Mouse (Mus musculus) gastrocnemius, adult 18-20 months (tissue): ENCODE results near the gene Taar7e. TPM values are rescaled to one million over a fixed set of nuclear protein-coding genes. Genes with fewer than 3 reads are reported as not detected.
"Not testable (repeated sequence)": the region's sequence is repeated elsewhere in the genome, so short reads cannot be mapped to it uniquely, and the experiment has no call there.

Experiments used
- DNase-seq: peaks from one replicate; pipeline ENCODE4 v3.0.0; 2021; ENCODE audit warnings: low spot score
- long read RNA-seq, 2 experiments: library from polyadenylated mRNA; stranded (forward); transcript quantifications; one replicate each; pipeline ENCODE4 v2.0.0; 2021
- total RNA-seq, 2 experiments: library from RNA; stranded (reverse); gene quantifications; 2 replicates each; pipeline ENCODE4 v1.2.3; 2021

The Taar7e gene
- total RNA-seq = not detected
- long read RNA-seq, experiment 1 = 0 reads
- long read RNA-seq, experiment 2 = 0 reads

GRCm38 (mm10) chr10:24037314-24037713, at the start of gene Taar7e:
Gene Taar7e, plus strand, starts transcription at chr10:24037614.
- DNase-seq = no peak

- no peak for DNase-seq
These were observed 44.0 kb upstream of the Taar7e start, which contains the start of gene Taar7a for GRCm38 (mm10) chr10:23993381-23993780. Gene Taar7a, minus strand, starts transcription at chr10:23993481.

GRCm38 (mm10) chr10:23999639-24000038, 37.8 kb upstream of the Taar7e start, which contains the start of gene Taar7b:
Gene Taar7b, plus strand, starts transcription at chr10:23999939.
- DNase-seq = no peak

GRCm38 (mm10) chr10:24006442-24006841, 31.0 kb upstream of the Taar7e start:
- no peak for DNase-seq

- DNase-seq = no peak
These were observed 30.4 kb upstream of the Taar7e start for GRCm38 (mm10) chr10:24007034-24007433.

- DNase-seq = no peak
These were observed 29.3 kb upstream of the Taar7e start for GRCm38 (mm10) chr10:24008143-24008542.

- no peak for DNase-seq
These were observed 10.5 kb upstream of the Taar7e start, which contains the start of gene Taar7d for GRCm38 (mm10) chr10:24026922-24027321. Gene Taar7d, plus strand, starts transcription at chr10:24027222.

- DNase-seq = no peak
These were observed 6.1 kb upstream of the Taar7e start for GRCm38 (mm10) chr10:24031347-24031746.

- DNase-seq = no peak
These were observed 2.9 kb downstream of the Taar7e start for GRCm38 (mm10) chr10:24040120-24040869.

GRCm38 (mm10) chr10:24049210-24049609, 11.8 kb downstream of the Taar7e start, which contains the start of gene Taar7f:
Gene Taar7f, plus strand, starts transcription at chr10:24049510.
- no peak for DNase-seq

GRCm38 (mm10) chr10:24052039-24052438, 14.6 kb downstream of the Taar7e start:
- DNase-seq = no peak

- no peak for DNase-seq
These were observed 21.6 kb downstream of the Taar7e start for GRCm38 (mm10) chr10:24058986-24059385.

GRCm38 (mm10) chr10:24074751-24075150, 37.3 kb downstream of the Taar7e start:
- not testable (repeated sequence) for DNase-seq

- not testable (repeated sequence) for DNase-seq
These were observed 38.8 kb downstream of the Taar7e start, which contains the start of gene Taar8a for GRCm38 (mm10) chr10:24076200-24076599. Gene Taar8a, plus strand, starts transcription at chr10:24076500.

- peak; percentile 5 for DNase-seq
These were observed 42.8 kb downstream of the Taar7e start for GRCm38 (mm10) chr10:24080166-24080565.

- no peak for DNase-seq
These were observed 48.5 kb downstream of the Taar7e start for GRCm38 (mm10) chr10:24085936-24086335.

- DNase-seq = no peak
These were observed 49.1 kb downstream of the Taar7e start for GRCm38 (mm10) chr10:24086555-24086954.

GRCm38 (mm10) chr10:24087168-24087567, 49.8 kb downstream of the Taar7e start:
- DNase-seq = no peak

Other genes starting within 250 kb of the Taar7e start
- 1 to 10 TPM; 4.2 to 7.3 TPM for gene Slc18b1, start 240.6 kb upstream of the Taar7e start, total RNA-seq
- gene Vnn3, start 186.2 kb upstream of the Taar7e start, total RNA-seq = under 1 TPM in 1 of 2 experiments, not detected in 1; 0.25 TPM
- under 1 TPM; 0.09 to 0.11 TPM for gene Vnn1, start 142.9 kb upstream of the Taar7e start, total RNA-seq
- gene Taar1, start 117.3 kb upstream of the Taar7e start, total RNA-seq = not detected
- not detected for gene Taar2, start 99.0 kb upstream of the Taar7e start, total RNA-seq
- gene Taar3, start 88.1 kb upstream of the Taar7e start, total RNA-seq = not detected
- gene Taar4, start 77.1 kb upstream of the Taar7e start, total RNA-seq = not detected
- gene Taar5, start 66.9 kb upstream of the Taar7e start, total RNA-seq = not detected
- gene Taar6, start 52.0 kb upstream of the Taar7e start, total RNA-seq = not detected
- not detected for gene Taar7a, start 44.1 kb upstream of the Taar7e start, total RNA-seq
- gene Taar7b, start 37.7 kb upstream of the Taar7e start, total RNA-seq = not detected
- not detected for gene Taar7d, start 10.4 kb upstream of the Taar7e start, total RNA-seq
- not detected for gene Taar7f, start 11.9 kb downstream of the Taar7e start, total RNA-seq
- not detected for gene Taar8a, start 38.9 kb downstream of the Taar7e start, total RNA-seq
- gene Taar8b, start 54.7 kb downstream of the Taar7e start, total RNA-seq = not detected
- gene Taar8c, start 64.3 kb downstream of the Taar7e start, total RNA-seq = not detected
- not detected for gene Taar9, start 71.9 kb downstream of the Taar7e start, total RNA-seq
- gene Stx7, start 111.7 kb downstream of the Taar7e start, total RNA-seq = 10 to 100 TPM; 21.6 to 25.9 TPM
- gene Moxd1, start 185.9 kb downstream of the Taar7e start, total RNA-seq = under 1 TPM; 0.55 to 0.59 TPM